Mouse (Mus musculus) embryonic facial prominence, embryonic 12.5 days (tissue): ENCODE measurements around the gene Aldh1a7. TPM values are rescaled to one million over a fixed set of nuclear protein-coding genes. Genes with fewer than 3 reads are reported as not detected.
"Not testable (repeated sequence)": the region's sequence is repeated elsewhere in the genome, so short reads cannot be mapped to it uniquely, and the experiment has no call there.

ENCODE experiments used
- ATAC-seq: fragments of 200-750 bp; cut with Nextera tagmentation; 2 replicates; pipeline ENCODE4 v1.8.0; 2017; ENCODE audit not compliant: insufficient number of reproducible peaks, insufficient read depth, low FRiP score, low TSS enrichment
- H3K27ac ChIP-seq: fragments of 300-500 bp; sonication (generic); 2 replicates; pipeline ENCODE4 v1.5.1; 2016; ENCODE audit warnings: mild to moderate bottlenecking
- H3K27me3 ChIP-seq: fragments of 300-500 bp; sonication (generic); 2 replicates; pipeline ENCODE4 v1.6.1; 2016; ENCODE audit warnings: mild to moderate bottlenecking, moderate library complexity
- H3K36me3 ChIP-seq: fragments of 300-500 bp; sonication (generic); 2 replicates; pipeline ENCODE4 v1.6.1; 2016; ENCODE audit warnings: mild to moderate bottlenecking
- H3K4me1 ChIP-seq: fragments of 300-500 bp; sonication (generic); 2 replicates; pipeline ENCODE4 v1.6.1; 2016
- H3K4me2 ChIP-seq: fragments of 300-500 bp; sonication (generic); replicated peaks from 2 replicates; pipeline ENCODE4 v1.6.1; 2016; ENCODE audit warnings: mild to moderate bottlenecking, moderate library complexity
- H3K4me3 ChIP-seq: fragments of 300-500 bp; sonication (generic); 2 replicates; pipeline ENCODE4 v1.5.1; 2016; ENCODE audit warnings: mild to moderate bottlenecking
- H3K9ac ChIP-seq: fragments of 300-500 bp; sonication (generic); 2 replicates; pipeline ENCODE4 v1.6.1; 2016; ENCODE audit warnings: mild to moderate bottlenecking, moderate library complexity
- H3K9me3 ChIP-seq: fragments of 300-500 bp; sonication (generic); 2 replicates; pipeline ENCODE4 v1.6.1; 2016; ENCODE audit warnings: mild to moderate bottlenecking, moderate library complexity
- WGBS: fragments of 180-500 bp; shearing (Covaris S2); methylation state at CpG from one replicate; pipeline ENCODE4 v1.1.7; 2016; 5-methylcytosine and 5-hydroxymethylcytosine counted together
- polyA plus RNA-seq: library from polyadenylated mRNA; unstranded; fragments of >200 nt; fragmentation: Nextera tagmentation; extraction: Ambion mirVana; gene quantifications from 2 replicates; pipeline ENCODE4 v1.2.1, GENCODE M21; 2016

Aldh1a7 gene
- polyA plus RNA-seq, 1 experiment from 2014 or later: 5.5 TPM

GRCm38 (mm10) chr19:20714543-20714942 is 12.8 kb downstream of the Aldh1a7 start:
- WGBS: 91% methylated on average over 4 of the region's 4 CpGs
- no peak for ATAC-seq
- no peak overlapping the region for H3K4me3 ChIP-seq
- no peak overlapping the region for H3K9ac ChIP-seq
- no peaks in the 10 kb centered on the region for H3K9me3 ChIP-seq
- no peaks in the 10 kb centered on the region for H3K27me3 ChIP-seq
- no peak overlapping the region for H3K4me2 ChIP-seq
- no peaks in the 10 kb centered on the region for H3K36me3 ChIP-seq
- H3K27ac ChIP-seq: no peak overlapping the region
- no peaks in the 10 kb centered on the region for H3K4me1 ChIP-seq

- no peak overlapping the region for H3K4me3 ChIP-seq
- ATAC-seq: no peak
Observed at GRCm38 (mm10) chr19:20707159-20707558, 20.2 kb downstream of the Aldh1a7 start.

GRCm38 (mm10) chr19:20706747-20707146 is 20.6 kb downstream of the Aldh1a7 start:
- Histone ChIP-seq H3K27ac (no peak overlapping the region), H3K36me3 (no peaks in the 10 kb centered on the region), H3K4me3 (no peak overlapping the region), H3K4me1 (no peaks in the 10 kb centered on the region), H3K9me3 (no peaks in the 10 kb centered on the region), H3K4me2 (no peak overlapping the region), H3K9ac (no peak overlapping the region), H3K27me3 (no peaks in the 10 kb centered on the region)
- WGBS: 69% methylated on average over 4 of the region's 4 CpGs
- ATAC-seq: no peak

More at GRCm38 (mm10) chr19:20707159-20707558, 20.2 kb downstream of the Aldh1a7 start:
- Histone ChIP-seq H3K9ac (no peak overlapping the region), H3K9me3 (no peaks in the 10 kb centered on the region), H3K4me1 (no peaks in the 10 kb centered on the region), H3K27me3 (no peaks in the 10 kb centered on the region), H3K27ac (no peak overlapping the region), H3K36me3 (no peaks in the 10 kb centered on the region), H3K4me2 (no peak overlapping the region)

- H3K36me3 ChIP-seq: no peaks in the 10 kb centered on the region
- H3K4me1 ChIP-seq: no peaks in the 10 kb centered on the region
- H3K9me3 ChIP-seq: no peaks in the 10 kb centered on the region
- H3K27me3 ChIP-seq: no peaks in the 10 kb centered on the region
- H3K27ac ChIP-seq: no peak overlapping the region
- WGBS: 40% methylated on average over 3 of the region's 3 CpGs
- no peak overlapping the region for H3K9ac ChIP-seq
- no peak for ATAC-seq
- H3K4me2 ChIP-seq: no peak overlapping the region
- H3K4me3 ChIP-seq: no peak overlapping the region
Observed at GRCm38 (mm10) chr19:20702074-20702473, 25.3 kb downstream of the Aldh1a7 start.

- 77% methylated on average over 3 of the region's 3 CpGs for WGBS
- Histone ChIP-seq H3K27me3 (no peaks in the 10 kb centered on the region), H3K4me1 (no peaks in the 10 kb centered on the region), H3K27ac (no peak overlapping the region), H3K9ac (no peak overlapping the region), H3K4me3 (no peak overlapping the region), H3K36me3 (no peaks in the 10 kb centered on the region), H3K9me3 (no peaks in the 10 kb centered on the region), H3K4me2 (no peak overlapping the region)
- ATAC-seq: no peak
Observed at GRCm38 (mm10) chr19:20677697-20678355, 49.5 kb downstream of the Aldh1a7 start.

DNA sequence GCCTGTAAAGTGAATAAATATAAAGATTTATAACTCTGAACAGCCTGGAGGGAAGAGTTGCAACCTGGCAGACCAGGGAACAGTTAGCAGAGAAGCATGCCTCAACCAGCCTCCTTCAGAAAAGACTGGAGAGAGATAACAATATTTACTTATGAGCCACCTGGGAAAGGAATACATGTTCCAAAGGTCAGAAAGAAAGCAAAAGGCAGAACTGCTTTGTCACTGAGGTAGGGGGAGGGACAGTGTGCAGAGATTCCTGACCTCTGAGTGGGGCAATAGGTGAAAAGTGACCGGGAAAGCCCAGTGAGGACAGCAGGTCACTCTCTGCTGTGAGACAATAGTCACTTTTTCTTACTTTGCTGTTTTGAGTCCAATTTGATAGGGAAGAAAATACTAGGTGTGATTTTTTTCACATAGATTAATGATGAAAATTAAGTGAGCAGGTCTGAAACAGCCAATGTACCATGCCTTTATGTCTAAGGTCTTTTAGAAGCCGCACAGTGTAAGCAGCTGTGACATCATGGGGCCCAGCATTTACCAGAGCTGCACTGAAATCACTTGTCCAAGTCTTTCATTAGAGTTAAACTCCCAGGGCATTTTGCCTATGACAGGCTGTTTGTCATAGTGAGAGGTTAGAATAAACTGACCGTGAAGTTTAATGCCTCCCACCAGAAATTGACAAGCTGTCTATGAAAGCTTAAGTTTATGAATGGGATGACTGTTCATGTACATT is 73.1 kb downstream of the Aldh1a7 start:
- 64% methylated on average over 3 of the region's 3 CpGs for WGBS
- Histone ChIP-seq H3K9ac (no peak overlapping the region), H3K27me3 (no peaks in the 10 kb centered on the region), H3K27ac (no peak overlapping the region), H3K9me3 (no peaks in the 10 kb centered on the region), H3K36me3 (no peaks in the 10 kb centered on the region), H3K4me1 (no peaks in the 10 kb centered on the region), H3K4me3 (no peak overlapping the region), H3K4me2 (no peak overlapping the region)
- ATAC-seq: no peak

GRCm38 (mm10) chr19:20653082-20653676 is 74.2 kb downstream of the Aldh1a7 start:
- Histone ChIP-seq H3K4me1 (no peaks in the 10 kb centered on the region), H3K4me2 (no peak overlapping the region), H3K9me3 (no peaks in the 10 kb centered on the region), H3K36me3 (no peaks in the 10 kb centered on the region), H3K4me3 (no peak overlapping the region), H3K27ac (no peak overlapping the region), H3K9ac (no peak overlapping the region), H3K27me3 (no peaks in the 10 kb centered on the region)
- 81% methylated on average over 1 of the region's 1 CpGs for WGBS
- ATAC-seq: no peak

DNA sequence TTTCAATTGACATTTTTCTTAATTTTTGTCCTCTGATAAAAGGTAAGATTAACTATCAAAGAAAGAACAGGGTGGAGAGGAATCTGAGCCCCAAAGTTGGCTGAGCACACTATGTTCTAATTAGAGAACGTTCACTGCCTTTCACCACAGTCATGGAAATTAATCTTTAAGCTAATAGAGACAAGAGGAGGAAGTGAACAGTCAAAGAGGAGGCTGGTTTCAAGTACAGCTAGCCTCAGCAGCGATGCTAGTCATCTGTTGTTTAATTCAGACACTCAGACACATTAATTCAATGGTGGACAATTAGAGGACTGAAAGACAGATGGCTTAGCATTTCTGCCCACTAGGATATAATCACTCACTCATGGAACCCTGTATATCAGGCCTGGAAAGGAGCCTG is 77.4 kb downstream of the Aldh1a7 start:
- no peaks in the 10 kb centered on the region for H3K9me3 ChIP-seq
- no peak overlapping the region for H3K27ac ChIP-seq
- no peak overlapping the region for H3K4me2 ChIP-seq
- no peaks in the 10 kb centered on the region for H3K4me1 ChIP-seq
- no peaks in the 10 kb centered on the region for H3K36me3 ChIP-seq
- no peak overlapping the region for H3K4me3 ChIP-seq
- H3K27me3 ChIP-seq: no peaks in the 10 kb centered on the region
- no peak for ATAC-seq
- H3K9ac ChIP-seq: no peak overlapping the region
- 30% methylated on average over 2 of the region's 2 CpGs for WGBS

- H3K27ac ChIP-seq, H3K4me2 ChIP-seq, ATAC-seq, H3K36me3 ChIP-seq, H3K4me3 ChIP-seq, H3K9me3 ChIP-seq, H3K9ac ChIP-seq, H3K27me3 ChIP-seq, H3K4me1 ChIP-seq: not testable (repeated sequence)
Observed at GRCm38 (mm10) chr19:20647496-20647895, 79.9 kb downstream of the Aldh1a7 start.

DNA sequence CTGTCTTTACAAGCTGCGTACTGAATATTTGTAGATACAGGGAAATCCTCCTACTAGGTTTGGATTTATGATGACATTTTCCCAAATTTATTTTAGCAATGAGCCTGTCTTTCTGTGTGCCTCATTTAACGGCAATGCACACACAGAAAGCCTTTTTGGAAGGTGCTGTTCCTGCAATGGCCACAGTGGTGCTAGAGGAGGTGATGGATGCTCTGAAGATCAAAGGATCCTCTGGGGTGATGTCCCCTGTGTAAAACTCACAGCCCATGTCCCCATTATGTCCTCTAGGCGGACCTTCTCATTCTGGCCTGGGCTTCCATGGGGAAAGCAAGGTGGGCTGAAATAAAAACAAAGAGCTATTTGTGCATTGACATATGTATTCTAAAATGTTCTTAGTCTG is 83.0 kb downstream of the Aldh1a7 start:
- Histone ChIP-seq H3K36me3 (no peaks in the 10 kb centered on the region), H3K9me3 (no peaks in the 10 kb centered on the region), H3K27ac (no peak overlapping the region), H3K27me3 (no peaks in the 10 kb centered on the region), H3K4me1 (no peaks in the 10 kb centered on the region), H3K4me3 (no peak overlapping the region), H3K4me2 (no peak overlapping the region), H3K9ac (no peak overlapping the region)
- WGBS: 75% methylated on average over 3 of the region's 3 CpGs
- no peak for ATAC-seq
